Mouse (Mus musculus): Measurements from ENCODE around the gene Tmcc1. TPM values are rescaled to one million over a fixed set of nuclear protein-coding genes. Genes with fewer than 3 reads are reported as not detected.
"Not testable (repeated sequence)": the region's sequence is repeated elsewhere in the genome, so short reads cannot be mapped to it uniquely, and the experiment has no call there.

Gene Tmcc1
- polyA plus RNA-seq, 1 experiment from 2014 or later, result 22.4 TPM

GRCm38 (mm10) chr6:116173511-116174099 lies 19.7 kb downstream of the Tmcc1 start:
- not testable (repeated sequence) for H3K27ac ChIP-seq; H3K9me3 ChIP-seq (ENCODE audit: control insufficient read depth, low read length); H3K9ac ChIP-seq; H3K4me3 ChIP-seq (replicated peaks; ENCODE audit: low read length); ATAC-seq (ENCODE audit: low FRiP score); H3K36me3 ChIP-seq (replicated peaks; ENCODE audit: control insufficient read depth, insufficient read depth); H3K4me2 ChIP-seq (replicated peaks); H3K27me3 ChIP-seq (ENCODE audit: control insufficient read depth, insufficient read depth, low read length); H3K4me1 ChIP-seq (replicated peaks; ENCODE audit: control insufficient read depth, insufficient read depth, low read length); DNase-seq (ENCODE audit: low spot score)
- WGBS, result 78% methylated on average over 37 of the region's 37 CpGs

GRCm38 (mm10) chr6:116166383-116166782 lies 26.9 kb downstream of the Tmcc1 start:
- Histone ChIP-seq H3K4me1 (replicated peaks; ENCODE audit: control insufficient read depth, insufficient read depth, low read length) (no peaks in the 10 kb centered on the region), H3K27ac (no peak overlapping the region), H3K36me3 (replicated peaks; ENCODE audit: control insufficient read depth, insufficient read depth) (0 out of 2 replicates have a peak, but pooled peaks cover 7% of the 10 kb centered on the region), H3K4me2 (replicated peaks) (no peak overlapping the region), H3K9ac (no peak overlapping the region), H3K27me3 (ENCODE audit: control insufficient read depth, insufficient read depth, low read length) (no peaks in the 10 kb centered on the region), H3K4me3 (replicated peaks; ENCODE audit: low read length) (no peak overlapping the region), H3K9me3 (ENCODE audit: control insufficient read depth, low read length) (no peaks in the 10 kb centered on the region)
- ATAC-seq (ENCODE audit: low FRiP score), result no peak
- WGBS, result 98% methylated on average over 1 of the region's 1 CpGs
- no peak for DNase-seq (ENCODE audit: low spot score)

- DNase-seq (ENCODE audit: low spot score), result no peak
- Histone ChIP-seq H3K9me3 (ENCODE audit: control insufficient read depth, low read length) (no peaks in the 10 kb centered on the region), H3K27ac (0 out of 2 replicates have a peak overlapping the region, but pooled peaks have one; percentile 0), H3K9ac (no peak overlapping the region), H3K4me3 (replicated peaks; ENCODE audit: low read length) (no peak overlapping the region), H3K4me1 (replicated peaks; ENCODE audit: control insufficient read depth, insufficient read depth, low read length) (0 out of 2 replicates have a peak, but pooled peaks cover 6% of the 10 kb centered on the region), H3K36me3 (replicated peaks; ENCODE audit: control insufficient read depth, insufficient read depth) (no peaks in the 10 kb centered on the region), H3K27me3 (ENCODE audit: control insufficient read depth, insufficient read depth, low read length) (no peaks in the 10 kb centered on the region), H3K4me2 (replicated peaks) (no peak overlapping the region)
- ATAC-seq (ENCODE audit: low FRiP score), result no peak
- WGBS, result 18% methylated on average over 3 of the region's 3 CpGs
These were observed 38.2 kb downstream of the Tmcc1 start for GRCm38 (mm10) chr6:116154854-116155624.

- H3K27ac ChIP-seq, result no peak overlapping the region
- no peaks in the 10 kb centered on the region for H3K9me3 ChIP-seq (ENCODE audit: control insufficient read depth, low read length)
- H3K9ac ChIP-seq, result no peak overlapping the region
- ATAC-seq (ENCODE audit: low FRiP score) (no peak), DNase-seq (ENCODE audit: low spot score) (no peak)
- H3K4me1 ChIP-seq (replicated peaks; ENCODE audit: control insufficient read depth, insufficient read depth, low read length), result no peaks in the 10 kb centered on the region
- whole genome bisulfite sequencing, result 88% methylated on average over 1 of the region's 1 CpGs
- H3K27me3 ChIP-seq (ENCODE audit: control insufficient read depth, insufficient read depth, low read length), result no peaks in the 10 kb centered on the region
- H3K36me3 ChIP-seq (replicated peaks; ENCODE audit: control insufficient read depth, insufficient read depth), result no peaks in the 10 kb centered on the region
- H3K4me3 ChIP-seq (replicated peaks; ENCODE audit: low read length), result no peak overlapping the region
- no peak overlapping the region for H3K4me2 ChIP-seq (replicated peaks)
These were observed 45.9 kb downstream of the Tmcc1 start for GRCm38 (mm10) chr6:116147386-116147785.

GRCm38 (mm10) chr6:116141696-116142095 lies 51.6 kb downstream of the Tmcc1 start:
- Histone ChIP-seq H3K4me2 (replicated peaks) (no peak overlapping the region), H3K4me1 (replicated peaks; ENCODE audit: control insufficient read depth, insufficient read depth, low read length) (no peaks in the 10 kb centered on the region), H3K27me3 (ENCODE audit: control insufficient read depth, insufficient read depth, low read length) (no peaks in the 10 kb centered on the region), H3K9me3 (ENCODE audit: control insufficient read depth, low read length) (no peaks in the 10 kb centered on the region), H3K4me3 (replicated peaks; ENCODE audit: low read length) (no peak overlapping the region), H3K36me3 (replicated peaks; ENCODE audit: control insufficient read depth, insufficient read depth) (no peaks in the 10 kb centered on the region), H3K9ac (no peak overlapping the region), H3K27ac (no peak overlapping the region)
- DNase-seq (ENCODE audit: low spot score) (no peak), ATAC-seq (ENCODE audit: low FRiP score) (no peak)
- WGBS, result 58% methylated on average over 2 of the region's 2 CpGs

GRCm38 (mm10) chr6:116140782-116141181 lies 52.5 kb downstream of the Tmcc1 start:
- DNase-seq (ENCODE audit: low spot score), result no peak
- ATAC-seq (ENCODE audit: low FRiP score), result no peak
- Histone ChIP-seq H3K9ac (no peak overlapping the region), H3K27me3 (ENCODE audit: control insufficient read depth, insufficient read depth, low read length) (no peaks in the 10 kb centered on the region), H3K36me3 (replicated peaks; ENCODE audit: control insufficient read depth, insufficient read depth) (no peaks in the 10 kb centered on the region), H3K9me3 (ENCODE audit: control insufficient read depth, low read length) (no peaks in the 10 kb centered on the region), H3K4me1 (replicated peaks; ENCODE audit: control insufficient read depth, insufficient read depth, low read length) (no peaks in the 10 kb centered on the region), H3K4me2 (replicated peaks) (no peak overlapping the region), H3K27ac (no peak overlapping the region), H3K4me3 (replicated peaks; ENCODE audit: low read length) (no peak overlapping the region)

- Histone ChIP-seq H3K36me3 (replicated peaks; ENCODE audit: control insufficient read depth, insufficient read depth) (no peaks in the 10 kb centered on the region), H3K27ac (no peak overlapping the region), H3K4me1 (replicated peaks; ENCODE audit: control insufficient read depth, insufficient read depth, low read length) (no peaks in the 10 kb centered on the region), H3K4me3 (replicated peaks; ENCODE audit: low read length) (no peak overlapping the region), H3K9ac (no peak overlapping the region), H3K27me3 (ENCODE audit: control insufficient read depth, insufficient read depth, low read length) (no peaks in the 10 kb centered on the region), H3K4me2 (replicated peaks) (no peak overlapping the region), H3K9me3 (ENCODE audit: control insufficient read depth, low read length) (no peaks in the 10 kb centered on the region)
- peak; percentile 57; the same call in 1 of the 2 replicates for ATAC-seq (ENCODE audit: low FRiP score)
- 64% methylated on average over 2 of the region's 2 CpGs for WGBS
- no peak for DNase-seq (ENCODE audit: low spot score)
These were observed 54.0 kb downstream of the Tmcc1 start for GRCm38 (mm10) chr6:116139143-116139856.

GRCm38 (mm10) chr6:116135971-116136632 lies 57.2 kb downstream of the Tmcc1 start:
- H3K27ac ChIP-seq, result no peak overlapping the region
- peaks cover 8% of the 10 kb centered on the region; the same call in 1 of the 2 replicates for H3K36me3 ChIP-seq (replicated peaks; ENCODE audit: control insufficient read depth, insufficient read depth)
- peak; percentile 50 for DNase-seq (ENCODE audit: low spot score)
- H3K9me3 ChIP-seq (ENCODE audit: control insufficient read depth, low read length), result no peaks in the 10 kb centered on the region
- H3K4me3 ChIP-seq (replicated peaks; ENCODE audit: low read length), result no peak overlapping the region
- H3K4me2 ChIP-seq (replicated peaks), result no peak overlapping the region
- no peaks in the 10 kb centered on the region for H3K4me1 ChIP-seq (replicated peaks; ENCODE audit: control insufficient read depth, insufficient read depth, low read length)
- no peak overlapping the region for H3K9ac ChIP-seq
- no peak for ATAC-seq (ENCODE audit: low FRiP score)
- no peaks in the 10 kb centered on the region for H3K27me3 ChIP-seq (ENCODE audit: control insufficient read depth, insufficient read depth, low read length)
- WGBS, result 65% methylated on average over 7 of the region's 7 CpGs

- DNase-seq (ENCODE audit: low spot score) (no peak), ATAC-seq (ENCODE audit: low FRiP score) (no peak)
- no peak overlapping the region for H3K4me2 ChIP-seq (replicated peaks)
- peaks cover 8% of the 10 kb centered on the region; the same call in 1 of the 2 replicates for H3K36me3 ChIP-seq (replicated peaks; ENCODE audit: control insufficient read depth, insufficient read depth)
- no peak overlapping the region for H3K27ac ChIP-seq
- no peaks in the 10 kb centered on the region for H3K4me1 ChIP-seq (replicated peaks; ENCODE audit: control insufficient read depth, insufficient read depth, low read length)
- no peak overlapping the region for H3K4me3 ChIP-seq (replicated peaks; ENCODE audit: low read length)
- no peak overlapping the region for H3K9ac ChIP-seq
- WGBS, result 79% methylated on average over 8 of the region's 8 CpGs
- H3K9me3 ChIP-seq (ENCODE audit: control insufficient read depth, low read length), result no peaks in the 10 kb centered on the region
- H3K27me3 ChIP-seq (ENCODE audit: control insufficient read depth, insufficient read depth, low read length), result no peaks in the 10 kb centered on the region
These were observed 59.5 kb downstream of the Tmcc1 start for GRCm38 (mm10) chr6:116133756-116134155.
